Mouse (Mus musculus): ENCODE results near the gene Ltb. TPM values are rescaled to one million over a fixed set of nuclear protein-coding genes. Genes with fewer than 3 reads are reported as not detected.
A peak's percentile ranks its signal among the peaks of the same experiment; 100 is the strongest.

Gene Ltb
- total RNA-seq, 4 experiments from 2014 or later: not detected

DNA sequence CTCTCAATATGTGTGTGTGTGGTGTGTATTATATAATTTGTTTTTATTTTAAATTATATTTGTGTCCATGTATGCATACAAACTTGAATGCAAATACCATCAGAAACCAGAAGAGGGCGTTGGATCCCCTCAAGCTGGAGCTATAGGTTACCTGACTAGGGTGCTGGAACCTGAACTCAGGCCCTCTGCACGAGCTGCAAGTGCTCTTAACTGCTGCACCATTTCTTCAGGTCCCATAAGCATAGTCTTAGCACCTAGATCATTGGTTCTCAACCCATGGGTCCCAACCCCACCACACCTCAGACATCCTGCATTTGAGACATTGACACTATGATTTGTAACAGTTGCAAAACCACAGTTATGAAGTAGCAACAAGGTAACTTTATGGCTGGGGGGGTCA is 2.5 kb upstream of the Ltb start:
- DNase-seq (ENCODE audit: low spot score in 2 of 2): no peak

GRCm38 (mm10) chr17:35192924-35193323 is 1.3 kb upstream of the Ltb start:
- DNase-seq (ENCODE audit: low spot score in 2 of 2): no peak

DNA sequence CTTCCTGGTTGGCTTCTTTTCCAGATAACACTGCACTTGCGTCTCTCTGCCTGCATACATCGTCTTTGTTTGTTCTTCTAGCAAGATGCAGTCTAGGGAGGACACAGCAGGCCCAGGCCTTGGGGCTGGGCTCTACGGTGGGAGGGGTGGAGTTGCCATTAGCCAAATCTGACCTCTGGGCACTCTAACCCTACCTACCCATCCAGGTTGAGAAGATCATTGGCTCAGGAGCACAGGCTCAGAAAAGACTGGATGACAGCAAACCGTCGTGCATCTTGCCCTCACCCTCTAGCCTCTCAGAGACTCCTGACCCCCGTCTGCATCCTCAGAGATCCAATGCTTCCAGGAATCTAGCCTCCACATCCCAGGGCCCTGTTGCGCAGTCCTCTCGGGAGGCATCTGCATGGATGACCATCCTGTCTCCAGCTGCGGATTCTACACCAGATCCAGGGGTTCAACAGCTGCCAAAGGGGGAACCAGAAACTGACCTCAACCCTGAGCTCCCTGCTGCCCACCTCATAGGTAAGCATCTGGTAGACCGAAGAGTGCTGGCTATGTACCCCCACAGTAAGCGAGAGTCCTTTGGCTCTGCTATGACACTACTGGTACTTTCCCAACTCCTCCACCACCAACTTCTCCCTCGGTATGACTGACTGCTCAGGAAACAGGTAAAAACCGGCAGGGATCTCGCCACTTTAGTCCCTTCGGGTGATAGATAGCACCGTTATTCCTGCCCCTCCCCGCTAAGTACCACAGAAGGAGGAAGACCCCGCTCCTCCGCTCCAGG is 798 bp downstream of the Ltb start:
- no peak for DNase-seq (ENCODE audit: low spot score in 2 of 2)

- peak; percentile 57 to 73 for DNase-seq (ENCODE audit: low spot score in 2 of 2)
Measured at GRCm38 (mm10) chr17:35195631-35196320, 1.5 kb downstream of the Ltb start.

DNA sequence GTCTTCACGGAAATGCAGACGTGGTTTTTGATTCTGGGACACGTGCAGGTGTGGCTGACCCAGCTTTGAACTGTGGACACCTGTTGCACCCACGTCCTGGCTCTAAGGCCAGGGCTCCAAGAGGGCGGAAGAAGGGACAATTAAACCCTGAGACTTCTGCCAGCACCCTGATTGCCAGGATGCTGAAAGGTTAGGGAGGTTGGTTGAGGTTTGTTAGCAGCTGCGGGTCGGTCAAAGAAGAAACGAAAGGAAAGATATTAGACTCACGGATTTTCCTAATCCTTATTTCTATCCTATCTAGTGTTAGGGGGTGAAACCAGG is 2.0 kb downstream of the Ltb start:
- no peak for DNase-seq (ENCODE audit: low spot score in 2 of 2)

- no peak for DNase-seq (ENCODE audit: low spot score in 2 of 2)
Measured at GRCm38 (mm10) chr17:35197126-35197525, 2.9 kb downstream of the Ltb start.

- DNase-seq (ENCODE audit: low spot score in 2 of 2): no peak
Measured at GRCm38 (mm10) chr17:35198029-35198428, 3.8 kb downstream of the Ltb start.

DNA sequence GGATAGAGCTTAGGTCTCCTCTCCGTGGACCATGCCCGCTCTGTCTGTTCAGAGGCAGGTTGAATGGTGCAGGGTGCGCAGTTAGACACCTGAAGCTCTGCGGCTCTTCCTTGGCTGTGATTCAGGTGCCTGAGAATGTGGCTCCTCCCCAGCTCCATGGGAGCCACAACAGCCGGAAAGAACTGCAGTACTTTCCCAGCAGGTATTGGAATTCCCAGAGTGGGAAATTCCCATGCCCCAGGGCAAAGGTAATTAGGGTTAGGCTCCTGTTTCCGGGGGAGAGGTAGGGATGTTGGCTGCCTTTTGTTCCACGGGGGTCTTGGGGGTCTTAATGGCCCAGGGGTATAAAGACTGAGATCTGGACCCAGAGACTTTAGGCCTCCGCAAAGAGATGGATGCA is 4.7 kb downstream of the Ltb start:
- DNase-seq (ENCODE audit: low spot score in 2 of 2): no peak

DNA sequence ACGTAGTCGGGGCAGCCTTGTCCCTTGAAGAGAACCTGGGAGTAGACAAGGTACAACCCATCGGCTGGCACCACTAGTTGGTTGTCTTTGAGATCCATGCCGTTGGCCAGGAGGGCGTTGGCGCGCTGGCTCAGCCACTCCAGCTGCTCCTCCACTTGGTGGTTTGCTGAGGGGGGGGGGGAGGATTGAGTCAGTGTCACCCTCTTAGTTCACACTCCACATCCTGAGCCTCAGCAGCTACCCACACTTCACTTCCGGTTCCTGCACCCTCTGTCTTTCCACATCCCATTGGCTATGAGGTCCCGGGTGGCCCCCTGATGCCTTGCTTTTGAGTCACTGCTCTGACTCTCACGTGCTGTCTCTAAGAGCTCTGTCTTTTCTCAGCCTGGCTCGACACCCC is 6.2 kb downstream of the Ltb start:
- DNase-seq (ENCODE audit: low spot score in 2 of 2): no peak

GRCm38 (mm10) chr17:35201128-35201527 is 6.9 kb downstream of the Ltb start:
- DNase-seq (ENCODE audit: low spot score in 2 of 2): no peak

- peak in 1 of 2 experiments; percentile 32 for DNase-seq (ENCODE audit: low spot score in 2 of 2)
Measured at GRCm38 (mm10) chr17:35201787-35202186, 7.5 kb downstream of the Ltb start, which contains the start of gene Tnf. Gene Tnf (minus strand): TSS chr17:35202007.

- no peak for DNase-seq (ENCODE audit: low spot score in 2 of 2)
Measured at GRCm38 (mm10) chr17:35202442-35202841, 8.2 kb downstream of the Ltb start.

- DNase-seq (ENCODE audit: low spot score in 2 of 2): no peak
Measured at GRCm38 (mm10) chr17:35204494-35205379, 10.5 kb downstream of the Ltb start, which contains the start of gene Lta. Gene Lta (minus strand): TSS chr17:35205351.

DNA sequence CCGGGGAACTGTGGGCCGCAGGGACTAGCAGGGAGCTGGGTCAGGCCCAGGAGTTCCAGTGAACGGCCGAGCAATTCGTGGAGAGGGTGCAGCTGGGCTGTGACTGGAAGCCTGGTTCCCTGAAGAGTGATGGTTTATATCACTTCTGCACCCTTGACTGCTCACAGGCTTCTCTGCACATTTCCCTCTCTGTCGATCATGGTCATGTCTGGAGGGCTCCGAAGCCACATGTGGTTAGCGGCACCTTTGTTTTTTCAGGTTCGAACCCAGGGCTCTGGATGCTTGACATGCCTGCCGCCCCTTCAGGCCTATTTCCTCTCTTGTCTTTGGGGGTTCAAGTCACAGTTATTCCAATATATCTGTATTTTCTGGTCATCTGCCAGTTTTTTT is 11.1 kb downstream of the Ltb start:
- no peak for DNase-seq (ENCODE audit: low spot score in 2 of 2)

- DNase-seq (ENCODE audit: low spot score in 2 of 2): no peak
Measured at GRCm38 (mm10) chr17:35209785-35210535, 15.7 kb downstream of the Ltb start.

DNA sequence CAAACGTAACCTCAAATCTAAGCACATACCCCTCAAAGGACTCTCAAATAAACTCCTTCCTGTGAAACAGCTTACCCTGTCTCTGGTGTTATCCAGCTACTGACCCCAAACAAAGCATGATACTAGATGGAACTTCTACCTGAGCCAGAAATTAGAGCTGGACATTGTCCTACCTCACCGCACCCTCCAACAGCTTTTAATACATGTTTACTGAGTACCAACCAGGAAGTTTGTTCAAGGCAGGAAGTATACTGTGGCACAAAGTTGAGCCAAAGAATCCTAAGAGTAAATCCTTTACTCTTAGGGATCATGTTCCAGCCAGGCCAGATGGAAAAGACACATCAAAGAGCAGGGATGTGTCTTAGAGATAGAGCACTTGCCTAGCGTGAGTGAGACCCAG is 16.4 kb downstream of the Ltb start:
- DNase-seq (ENCODE audit: low spot score in 2 of 2): no peak

DNA sequence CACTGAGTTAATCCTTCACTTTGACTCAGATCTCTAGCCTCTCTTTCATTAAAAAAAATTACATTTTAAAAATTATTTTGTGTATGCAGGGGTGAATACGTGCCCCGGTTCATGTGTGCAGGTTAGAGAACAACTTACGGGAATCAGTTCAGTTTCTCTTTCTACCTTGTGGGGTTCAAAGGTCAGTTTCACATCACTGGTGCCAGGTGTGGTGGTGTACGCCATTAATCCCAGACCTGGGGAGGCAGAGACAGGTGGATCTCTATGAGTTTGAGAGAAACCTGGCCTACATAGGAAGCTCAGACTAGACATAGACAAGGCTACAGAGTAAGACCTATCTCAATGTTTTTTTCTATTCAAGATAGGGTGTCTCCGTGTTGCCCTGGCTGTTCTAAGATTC is 18.8 kb downstream of the Ltb start:
- DNase-seq (ENCODE audit: low spot score in 2 of 2): no peak

DNA sequence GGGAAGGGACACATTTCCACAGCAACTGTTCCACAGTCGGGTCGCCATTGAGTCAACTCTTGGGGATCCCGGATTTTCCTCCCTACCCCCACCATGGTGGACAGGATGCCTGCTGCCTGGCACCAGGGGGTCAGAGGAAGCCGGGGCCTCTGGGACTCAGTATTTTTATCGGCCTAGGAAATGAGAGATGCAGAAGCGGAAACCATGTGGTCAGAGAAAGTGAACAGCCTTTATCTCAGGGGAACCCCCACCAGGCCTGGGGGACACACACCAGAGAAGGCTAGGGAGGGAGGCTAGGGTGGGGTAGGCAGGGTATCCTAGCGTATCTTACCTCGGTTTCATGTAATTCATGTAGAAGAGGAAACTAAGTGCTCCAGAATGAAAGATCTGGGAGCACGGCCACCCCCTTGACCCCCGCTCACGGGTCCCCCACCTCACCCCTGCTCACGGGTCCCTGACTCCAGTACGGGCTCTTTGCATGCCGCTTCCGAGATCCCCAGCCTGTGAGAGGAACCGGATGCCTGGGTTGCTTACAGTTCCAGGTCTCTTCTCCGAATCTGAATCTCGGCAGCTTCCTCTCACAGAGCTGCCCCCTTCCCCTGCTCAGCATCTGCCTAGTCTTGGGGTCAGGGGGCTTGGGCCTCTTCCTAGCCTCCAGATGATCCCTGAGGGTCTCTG is 24.4 kb downstream of the Ltb start:
- no peak for DNase-seq (ENCODE audit: low spot score in 2 of 2)

DNA sequence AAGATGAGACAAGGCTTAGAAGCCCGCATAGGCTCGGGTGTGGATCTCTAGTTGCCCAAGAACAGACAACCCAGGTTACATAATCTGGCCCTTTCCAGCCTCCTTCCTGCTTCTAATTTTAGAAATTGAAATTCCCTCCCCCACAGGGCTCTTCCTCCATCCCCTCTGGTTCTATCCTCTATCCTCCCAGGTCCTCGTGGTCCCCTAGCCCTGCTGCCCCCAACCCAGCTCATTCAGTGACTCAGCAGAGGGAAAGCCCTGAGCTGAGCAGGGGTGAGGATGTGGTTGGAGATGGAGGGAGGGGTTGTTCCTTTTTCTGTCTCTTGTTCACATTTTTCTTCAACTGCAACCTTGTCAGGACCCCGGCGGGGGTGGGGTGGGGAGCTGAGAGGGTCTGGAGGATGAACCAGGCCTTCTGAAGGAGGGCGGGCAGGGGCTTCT is 25.4 kb downstream of the Ltb start:
- DNase-seq (ENCODE audit: low spot score in 2 of 2): no peak

- DNase-seq (ENCODE audit: low spot score in 2 of 2): no peak
Measured at GRCm38 (mm10) chr17:35220156-35220952, 26.1 kb downstream of the Ltb start, which contains the start of gene Gm16181. Gene Gm16181 (plus strand): TSS chr17:35220834.

All from gastrocnemius, adult 8-10 months (tissue).